Mouse (Mus musculus) kidney, adult 2 months (tissue): ENCODE results near the gene Scfd2.

Experiments used
- CTCF ChIP-seq: fragments of 200-500 bp; conservative IDR thresholded peaks from 2 replicates; pipeline ENCODE4 v1.5.1; 2011; ENCODE audit warnings: low read depth, mild to moderate bottlenecking, control low read depth, low read length, moderate library complexity, mixed read lengths; ENCODE audit not compliant: insufficient read depth, insufficient read length
- POLR2A ChIP-seq: fragments of 200-500 bp; IDR thresholded peaks from one replicate; pipeline ENCODE4 v1.6.1; 2011; ENCODE audit warnings: low read depth, low read length, control low read depth

GRCm38 (mm10) chr5:74254996-74255395, 276.6 kb downstream of the Scfd2 start:
- TF ChIP-seq POLR2A (no peak), CTCF (no peak)
